Mouse (Mus musculus) testis, adult 2 months (tissue): ENCODE data around the gene Abcg8.

ENCODE experiments used
- CTCF ChIP-seq: fragments of 200-500 bp; IDR thresholded peaks from 2 replicates; pipeline ENCODE4 v1.5.1; 2012; ENCODE audit warnings: low read depth, mild to moderate bottlenecking, inconsistent platforms, low read length, moderate library complexity; ENCODE audit not compliant: control insufficient read depth, insufficient read depth, insufficient replicate concordance
- POLR2A ChIP-seq: fragments of 200-500 bp; IDR thresholded peaks from 2 replicates; pipeline ENCODE4 v1.6.1; 2012; ENCODE audit warnings: low read depth, mild to moderate bottlenecking, inconsistent platforms, low read length, moderate library complexity; ENCODE audit not compliant: control insufficient read depth

- TF ChIP-seq POLR2A: no peak
- TF ChIP-seq CTCF: no peak
These were observed 25.6 kb upstream of the Abcg8 start for GRCm38 (mm10) chr17:84650302-84651017.
